Mouse (Mus musculus): ENCODE measurements at regions not wholly inside any gene's neighbourhood (a gene's known extent, or its start where the extent isn't known, plus 50 kb on each side); places are given as distances from the start of the nearest gene placed in this dataset.

GRCm38 (mm10) chr10:70763206-70763605 is 107.4 kb upstream of the Phyhipl start:
- Histone ChIP-seq H3K9ac (ENCODE audit: low read depth, poor library complexity, severe bottlenecking) (no peak overlapping the region), H3K4me1 (ENCODE audit: control insufficient read depth, insufficient read depth, low read length) (no peaks in the 10 kb centered on the region), H3K27ac (ENCODE audit: insufficient read depth, low read length) (no peak overlapping the region), H3K27me3 (ENCODE audit: control insufficient read depth, insufficient read depth, low read length, poor library complexity, severe bottlenecking) (no peaks in the 10 kb centered on the region), H3K36me3 (ENCODE audit: control insufficient read depth, insufficient read depth, low read length, poor library complexity, severe bottlenecking) (no peaks in the 10 kb centered on the region), H3K9me3 (replicated peaks; ENCODE audit: control insufficient read depth, insufficient read depth, low read length, poor library complexity, severe bottlenecking) (no peaks in the 10 kb centered on the region), H3K4me3 (ENCODE audit: low read depth, low read length) (no peak overlapping the region)
- no peak for TF ChIP-seq POLR2A (IDR thresholded peaks at IDR 0.05; ENCODE audit: insufficient read depth, low read length)

- Histone ChIP-seq H3K9me3 (replicated peaks; ENCODE audit: control insufficient read depth, insufficient read depth, low read length, poor library complexity, severe bottlenecking) (no peaks in the 10 kb centered on the region), H3K27ac (ENCODE audit: insufficient read depth, low read length) (no peak overlapping the region), H3K9ac (ENCODE audit: low read depth, poor library complexity, severe bottlenecking) (no peak overlapping the region), H3K36me3 (ENCODE audit: control insufficient read depth, insufficient read depth, low read length, poor library complexity, severe bottlenecking) (no peaks in the 10 kb centered on the region), H3K4me3 (ENCODE audit: low read depth, low read length) (no peak overlapping the region), H3K27me3 (ENCODE audit: control insufficient read depth, insufficient read depth, low read length, poor library complexity, severe bottlenecking) (no peaks in the 10 kb centered on the region), H3K4me1 (ENCODE audit: control insufficient read depth, insufficient read depth, low read length) (no peaks in the 10 kb centered on the region)
- TF ChIP-seq CTCF (IDR thresholded peaks at IDR 0.05; ENCODE audit: low read depth, low read length) (no peak), EP300 (IDR thresholded peaks at IDR 0.05; ENCODE audit: insufficient read depth, low read depth, low read length) (no peak)
These were observed 103.9 kb upstream of the Phyhipl start for GRCm38 (mm10) chr10:70759686-70760085.

GRCm38 (mm10) chr10:70751771-70752170 is 96.0 kb upstream of the Phyhipl start:
- Histone ChIP-seq H3K9me3 (replicated peaks; ENCODE audit: control insufficient read depth, insufficient read depth, low read length, poor library complexity, severe bottlenecking) (no peaks in the 10 kb centered on the region), H3K27ac (ENCODE audit: insufficient read depth, low read length) (no peak overlapping the region), H3K4me1 (ENCODE audit: control insufficient read depth, insufficient read depth, low read length) (no peaks in the 10 kb centered on the region), H3K36me3 (ENCODE audit: control insufficient read depth, insufficient read depth, low read length, poor library complexity, severe bottlenecking) (no peaks in the 10 kb centered on the region), H3K9ac (ENCODE audit: low read depth, poor library complexity, severe bottlenecking) (no peak overlapping the region), H3K27me3 (ENCODE audit: control insufficient read depth, insufficient read depth, low read length, poor library complexity, severe bottlenecking) (no peaks in the 10 kb centered on the region), H3K4me3 (ENCODE audit: low read depth, low read length) (no peak overlapping the region)
- TF ChIP-seq CTCF (IDR thresholded peaks at IDR 0.05; ENCODE audit: low read depth, low read length): no peak
- no peak for TF ChIP-seq POLR2A (IDR thresholded peaks at IDR 0.05; ENCODE audit: insufficient read depth, low read length)
- no peak for TF ChIP-seq EP300 (IDR thresholded peaks at IDR 0.05; ENCODE audit: insufficient read depth, low read depth, low read length)

GRCm38 (mm10) chr10:70750356-70751145 is 94.8 kb upstream of the Phyhipl start:
- no peak overlapping the region for H3K4me3 ChIP-seq (ENCODE audit: low read depth, low read length)
- TF ChIP-seq CTCF (IDR thresholded peaks at IDR 0.05; ENCODE audit: low read depth, low read length): no peak
- TF ChIP-seq EP300 (IDR thresholded peaks at IDR 0.05; ENCODE audit: insufficient read depth, low read depth, low read length): no peak
- TF ChIP-seq POLR2A (IDR thresholded peaks at IDR 0.05; ENCODE audit: insufficient read depth, low read length): no peak
- no peaks in the 10 kb centered on the region for H3K27me3 ChIP-seq (ENCODE audit: control insufficient read depth, insufficient read depth, low read length, poor library complexity, severe bottlenecking)
- no peak overlapping the region for H3K9ac ChIP-seq (ENCODE audit: low read depth, poor library complexity, severe bottlenecking)
- no peak overlapping the region for H3K27ac ChIP-seq (ENCODE audit: insufficient read depth, low read length)
- no peaks in the 10 kb centered on the region for H3K36me3 ChIP-seq (ENCODE audit: control insufficient read depth, insufficient read depth, low read length, poor library complexity, severe bottlenecking)
- H3K9me3 ChIP-seq (replicated peaks; ENCODE audit: control insufficient read depth, insufficient read depth, low read length, poor library complexity, severe bottlenecking): no peaks in the 10 kb centered on the region
- H3K4me1 ChIP-seq (ENCODE audit: control insufficient read depth, insufficient read depth, low read length): no peaks in the 10 kb centered on the region

GRCm38 (mm10) chr10:70746612-70747011 is 90.8 kb upstream of the Phyhipl start:
- Histone ChIP-seq H3K9me3 (replicated peaks; ENCODE audit: control insufficient read depth, insufficient read depth, low read length, poor library complexity, severe bottlenecking) (no peaks in the 10 kb centered on the region), H3K27ac (ENCODE audit: insufficient read depth, low read length) (no peak overlapping the region), H3K9ac (ENCODE audit: low read depth, poor library complexity, severe bottlenecking) (no peak overlapping the region), H3K4me3 (ENCODE audit: low read depth, low read length) (no peak overlapping the region), H3K36me3 (ENCODE audit: control insufficient read depth, insufficient read depth, low read length, poor library complexity, severe bottlenecking) (no peaks in the 10 kb centered on the region), H3K27me3 (ENCODE audit: control insufficient read depth, insufficient read depth, low read length, poor library complexity, severe bottlenecking) (no peaks in the 10 kb centered on the region), H3K4me1 (ENCODE audit: control insufficient read depth, insufficient read depth, low read length) (no peaks in the 10 kb centered on the region)
- no peak for TF ChIP-seq EP300 (IDR thresholded peaks at IDR 0.05; ENCODE audit: insufficient read depth, low read depth, low read length)
- TF ChIP-seq POLR2A (IDR thresholded peaks at IDR 0.05; ENCODE audit: insufficient read depth, low read length): no peak
- no peak for TF ChIP-seq CTCF (IDR thresholded peaks at IDR 0.05; ENCODE audit: low read depth, low read length)

- TF ChIP-seq POLR2A (IDR thresholded peaks at IDR 0.05; ENCODE audit: insufficient read depth, low read length): no peak
- no peak for TF ChIP-seq CTCF (IDR thresholded peaks at IDR 0.05; ENCODE audit: low read depth, low read length)
- no peak for TF ChIP-seq EP300 (IDR thresholded peaks at IDR 0.05; ENCODE audit: insufficient read depth, low read depth, low read length)
These were observed 86.1 kb upstream of the Phyhipl start for GRCm38 (mm10) chr10:70741909-70742308.

More at GRCm38 (mm10) chr10:70741909-70742308, 86.1 kb upstream of the Phyhipl start:
- no peak overlapping the region for H3K4me3 ChIP-seq (ENCODE audit: low read depth, low read length)
- no peaks in the 10 kb centered on the region for H3K9me3 ChIP-seq (replicated peaks; ENCODE audit: control insufficient read depth, insufficient read depth, low read length, poor library complexity, severe bottlenecking)
- H3K27me3 ChIP-seq (ENCODE audit: control insufficient read depth, insufficient read depth, low read length, poor library complexity, severe bottlenecking): no peaks in the 10 kb centered on the region
- H3K4me1 ChIP-seq (ENCODE audit: control insufficient read depth, insufficient read depth, low read length): no peaks in the 10 kb centered on the region
- no peaks in the 10 kb centered on the region for H3K36me3 ChIP-seq (ENCODE audit: control insufficient read depth, insufficient read depth, low read length, poor library complexity, severe bottlenecking)
- H3K9ac ChIP-seq (ENCODE audit: low read depth, poor library complexity, severe bottlenecking): no peak overlapping the region
- no peak overlapping the region for H3K27ac ChIP-seq (ENCODE audit: insufficient read depth, low read length)

Measured in ES-Bruce4 (cell line).